Mouse (Mus musculus) neural tube, embryonic 14.5 days (tissue): ENCODE measurements around the gene Usp43. TPM values are rescaled to one million over a fixed set of nuclear protein-coding genes. Genes with fewer than 3 reads are reported as not detected.

Source experiments
- ATAC-seq: fragments of 200-750 bp; cut with Nextera tagmentation; 2 replicates; pipeline ENCODE4 v1.8.0; 2017; ENCODE audit warnings: low read depth, mild to moderate bottlenecking, moderate TSS enrichment, moderate library complexity
- H3K27ac ChIP-seq: fragments of 300-500 bp; sonication (generic); 2 replicates; pipeline ENCODE4 v1.5.1; 2014; ENCODE audit warnings: low read depth, mild to moderate bottlenecking, control low read depth, low read length, moderate library complexity, mixed read lengths
- H3K27me3 ChIP-seq: fragments of 300-500 bp; sonication (generic); 2 replicates; pipeline ENCODE4 v1.6.1; 2014; ENCODE audit warnings: low read length; ENCODE audit not compliant: control insufficient read depth, insufficient read depth
- H3K36me3 ChIP-seq: fragments of 300-500 bp; sonication (generic); 2 replicates; pipeline ENCODE4 v1.6.1; 2014; ENCODE audit warnings: low read length, mixed read lengths; ENCODE audit not compliant: control insufficient read depth, insufficient read depth
- H3K4me1 ChIP-seq: fragments of 300-500 bp; sonication (generic); 2 replicates; pipeline ENCODE4 v1.6.1; 2014; ENCODE audit warnings: low read length; ENCODE audit not compliant: control insufficient read depth, insufficient read depth
- H3K4me2 ChIP-seq: fragments of 300-500 bp; sonication (generic); 2 replicates; pipeline ENCODE4 v1.6.1; 2014; ENCODE audit warnings: mild to moderate bottlenecking, low read depth, low read length, control low read depth
- H3K4me3 ChIP-seq: fragments of 300-500 bp; sonication (generic); 2 replicates; pipeline ENCODE4 v1.5.1; 2014; ENCODE audit warnings: low read depth, low read length, control low read depth, mixed read lengths
- H3K9ac ChIP-seq: fragments of 300-500 bp; sonication (generic); replicated peaks from 2 replicates; pipeline ENCODE4 v1.6.1; 2014; ENCODE audit warnings: low read depth, mild to moderate bottlenecking, control low read depth, low read length, mixed read lengths
- H3K9me3 ChIP-seq: fragments of 300-500 bp; sonication (generic); 2 replicates; pipeline ENCODE4 v1.6.1; 2016; ENCODE audit warnings: low read length; ENCODE audit not compliant: control insufficient read depth
- WGBS: fragments of 180-500 bp; shearing (Covaris S2); extraction: QIAGEN DNeasy Blood & Tissue Kit; methylation state at CpG from one replicate; pipeline ENCODE4 v1.1.7; 2014; 5-methylcytosine and 5-hydroxymethylcytosine counted together
- polyA plus RNA-seq: library from polyadenylated mRNA; unstranded; fragments of >200 nt; fragmentation: Nextera tagmentation; extraction: Ambion mirVana; gene quantifications from 2 replicates; pipeline ENCODE4 v1.2.1, GENCODE M21; 2014

Gene Usp43
- polyA plus RNA-seq, 1 experiment from 2014 or later = 0.72 TPM

GRCm38 (mm10) chr11:67948229-67948628 is 26.3 kb upstream of the Usp43 start:
- 70% methylated on average over 3 of the region's 3 CpGs for WGBS

GRCm38 (mm10) chr11:67932156-67932555 is 10.2 kb upstream of the Usp43 start:
- H3K9me3 ChIP-seq = no peaks in the 10 kb centered on the region
- WGBS = 91% methylated on average over 3 of the region's 3 CpGs
- no peaks in the 10 kb centered on the region for H3K36me3 ChIP-seq
- H3K27me3 ChIP-seq = no peaks in the 10 kb centered on the region
- H3K27ac ChIP-seq = no peak overlapping the region
- no peak overlapping the region for H3K4me2 ChIP-seq
- no peak overlapping the region for H3K4me3 ChIP-seq
- no peak overlapping the region for H3K9ac ChIP-seq
- no peaks in the 10 kb centered on the region for H3K4me1 ChIP-seq
- ATAC-seq = no peak

More at GRCm38 (mm10) chr11:67948229-67948628, 26.3 kb upstream of the Usp43 start:
- no peak for ATAC-seq
- no peak overlapping the region for H3K4me3 ChIP-seq
- no peaks in the 10 kb centered on the region for H3K4me1 ChIP-seq
- H3K4me2 ChIP-seq = no peak overlapping the region
- H3K27ac ChIP-seq = no peak overlapping the region
- no peak overlapping the region for H3K9ac ChIP-seq
- no peaks in the 10 kb centered on the region for H3K27me3 ChIP-seq
- no peaks in the 10 kb centered on the region for H3K36me3 ChIP-seq
- H3K9me3 ChIP-seq = no peaks in the 10 kb centered on the region

- WGBS = 23% methylated on average over 10 of the region's 15 CpGs
- H3K4me1 ChIP-seq = no peaks in the 10 kb centered on the region
- no peak for ATAC-seq
These were observed 4.5 kb upstream of the Usp43 start for GRCm38 (mm10) chr11:67926348-67927055.

DNA sequence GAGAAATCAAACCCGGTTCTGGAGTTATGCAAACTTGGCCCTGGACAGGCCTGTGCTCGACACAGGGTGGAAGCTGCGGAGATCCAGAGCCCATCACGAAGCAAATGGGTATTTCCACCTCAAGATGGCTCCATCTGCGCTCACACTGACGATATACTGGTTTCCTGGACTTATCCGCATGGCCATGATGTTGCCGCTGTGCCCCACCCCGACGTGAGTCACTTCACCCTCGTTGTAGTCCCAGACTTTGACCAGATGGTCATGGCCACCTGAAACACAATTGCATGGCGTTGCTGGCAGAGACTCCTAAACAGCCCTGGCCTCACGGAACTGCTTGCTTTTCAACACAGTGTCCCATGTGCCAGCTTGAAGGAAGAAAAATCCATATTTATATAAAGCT is 3.0 kb upstream of the Usp43 start:
- Histone ChIP-seq H3K9me3 (no peaks in the 10 kb centered on the region), H3K36me3 (no peaks in the 10 kb centered on the region), H3K27me3 (peaks cover 16% of the 10 kb centered on the region; the same call in 1 of the 2 replicates), H3K27ac (no peak overlapping the region), H3K4me1 (no peaks in the 10 kb centered on the region), H3K4me3 (no peak overlapping the region), H3K9ac (no peak overlapping the region), H3K4me2 (no peak overlapping the region)
- no peak for ATAC-seq
- 88% methylated on average over 13 of the region's 13 CpGs for whole genome bisulfite sequencing

More at GRCm38 (mm10) chr11:67926348-67927055, 4.5 kb upstream of the Usp43 start:
- no peaks in the 10 kb centered on the region for H3K36me3 ChIP-seq
- H3K4me3 ChIP-seq = no peak overlapping the region
- H3K4me2 ChIP-seq = no peak overlapping the region
- no peak overlapping the region for H3K9ac ChIP-seq
- H3K27ac ChIP-seq = no peak overlapping the region
- no peaks in the 10 kb centered on the region for H3K9me3 ChIP-seq
- H3K27me3 ChIP-seq = peaks cover 7% of the 10 kb centered on the region; the same call in 1 of the 2 replicates

- peaks cover 17% of the 10 kb centered on the region; the same call in 1 of the 2 replicates for H3K27me3 ChIP-seq
These were observed 1.8 kb upstream of the Usp43 start for GRCm38 (mm10) chr11:67923720-67924119.

GRCm38 (mm10) chr11:67922755-67923125 is 787 bp upstream of the Usp43 start:
- no peaks in the 10 kb centered on the region for H3K4me1 ChIP-seq
- no peak overlapping the region for H3K27ac ChIP-seq
- ATAC-seq = peak; percentile 85
- no peaks in the 10 kb centered on the region for H3K9me3 ChIP-seq
- H3K9ac ChIP-seq = no peak overlapping the region
- no peaks in the 10 kb centered on the region for H3K36me3 ChIP-seq
- H3K4me2 ChIP-seq = peak overlapping the region; percentile 100
- under 1% methylated on average over 12 of the region's 12 CpGs for WGBS
- peaks cover 17% of the 10 kb centered on the region; the same call in 1 of the 2 replicates for H3K27me3 ChIP-seq
- peak overlapping the region; percentile 60 for H3K4me3 ChIP-seq

More at GRCm38 (mm10) chr11:67923720-67924119, 1.8 kb upstream of the Usp43 start:
- Histone ChIP-seq H3K4me3 (no peak overlapping the region), H3K9ac (no peak overlapping the region), H3K36me3 (no peaks in the 10 kb centered on the region), H3K9me3 (no peaks in the 10 kb centered on the region), H3K27ac (no peak overlapping the region), H3K4me1 (no peaks in the 10 kb centered on the region), H3K4me2 (no peak overlapping the region)
- ATAC-seq = no peak
- WGBS = 97% methylated on average over 5 of the region's 5 CpGs

DNA sequence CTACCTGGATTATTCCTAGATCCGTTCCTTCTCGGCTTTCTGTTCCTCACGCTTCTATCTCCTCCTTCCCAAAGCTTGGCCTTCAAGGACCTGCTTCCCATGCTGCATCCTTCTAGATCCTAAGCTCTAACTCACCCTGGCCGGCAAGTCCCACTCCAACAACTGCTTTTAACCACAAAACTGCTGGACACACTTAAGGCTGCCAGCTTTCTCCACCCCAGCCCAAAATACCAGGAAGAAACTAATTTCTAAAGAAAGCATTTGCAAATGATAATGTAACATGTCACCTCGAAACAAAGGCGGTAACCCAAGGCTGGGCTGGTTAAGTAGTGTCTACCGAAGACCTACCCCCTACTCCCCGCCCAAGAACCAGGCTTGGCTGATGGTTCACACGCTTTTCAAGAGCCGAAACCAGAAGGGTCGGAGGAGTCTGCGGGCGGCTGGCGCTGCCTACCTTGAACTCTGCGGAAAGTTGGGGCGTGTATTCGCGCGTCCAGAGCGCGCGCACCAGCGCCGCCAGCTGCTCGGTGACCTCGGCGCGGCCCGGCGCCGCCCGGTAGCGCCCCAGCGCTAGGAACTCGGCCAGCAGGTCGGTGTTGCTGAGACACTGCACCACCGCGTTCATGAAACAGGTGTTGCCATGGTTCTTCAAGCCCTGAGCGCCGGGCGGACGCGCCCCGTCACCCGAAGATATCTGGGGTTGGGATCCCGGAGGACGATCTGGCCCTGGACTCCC is 694 bp downstream of the Usp43 start:
- no peak for ATAC-seq
- WGBS = 2% methylated on average over 47 of the region's 47 CpGs

DNA sequence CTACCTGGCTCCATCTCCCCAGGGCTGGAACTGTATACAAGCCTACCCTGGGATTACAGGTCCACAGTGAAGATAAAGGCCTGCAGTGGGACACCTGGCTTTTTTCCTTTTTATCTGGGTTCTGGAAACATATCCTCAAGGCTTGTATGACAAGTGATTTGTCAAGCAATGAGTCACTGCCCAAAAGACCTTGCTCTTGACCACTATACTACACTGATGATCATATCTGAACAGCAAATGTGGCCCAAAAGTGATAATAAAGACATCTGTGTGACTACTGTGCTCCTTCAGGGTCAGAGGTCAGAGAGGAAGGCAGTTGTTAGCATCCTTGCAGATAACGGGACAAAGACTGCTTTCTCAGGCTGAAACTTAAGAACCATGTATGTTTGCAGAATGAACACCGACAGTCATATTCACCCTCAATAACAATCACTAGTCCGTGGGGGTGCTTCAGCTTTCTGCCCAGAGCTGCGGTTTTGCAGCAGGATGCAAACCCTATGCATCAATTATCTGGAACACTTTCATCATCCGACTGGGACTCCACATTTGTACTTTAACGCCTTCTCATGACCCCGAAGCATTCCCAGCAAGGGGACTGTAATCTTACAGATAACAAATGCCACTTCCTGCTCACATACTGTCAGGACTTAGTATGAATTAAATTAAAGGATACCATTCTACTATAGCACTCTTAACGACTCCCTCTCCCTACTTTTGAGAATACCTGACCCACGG is 1.6 kb downstream of the Usp43 start:
- WGBS = 59% methylated on average over 9 of the region's 9 CpGs
- peaks cover 17% of the 10 kb centered on the region; the same call in 1 of the 2 replicates for H3K27me3 ChIP-seq
- H3K9ac ChIP-seq = no peak overlapping the region
- H3K9me3 ChIP-seq = no peaks in the 10 kb centered on the region
- H3K27ac ChIP-seq = no peak overlapping the region
- no peaks in the 10 kb centered on the region for H3K4me1 ChIP-seq
- H3K4me3 ChIP-seq = no peak overlapping the region
- H3K36me3 ChIP-seq = no peaks in the 10 kb centered on the region
- ATAC-seq = no peak
- no peak overlapping the region for H3K4me2 ChIP-seq

More for the DNA sequence above, 694 bp downstream of the Usp43 start:
- H3K9ac ChIP-seq = peak overlapping the region; percentile 52
- peaks cover 17% of the 10 kb centered on the region; the same call in 1 of the 2 replicates for H3K27me3 ChIP-seq
- no peaks in the 10 kb centered on the region for H3K9me3 ChIP-seq
- peak overlapping the region; percentile 100 for H3K4me2 ChIP-seq
- peak overlapping the region; percentile 60 for H3K4me3 ChIP-seq
- no peaks in the 10 kb centered on the region for H3K4me1 ChIP-seq
- no peaks in the 10 kb centered on the region for H3K36me3 ChIP-seq
- no peak overlapping the region for H3K27ac ChIP-seq
